Mouse (Mus musculus) embryonic fibroblast, embryonic 13.5 days (primary cell): ENCODE data around the gene Rapgef2. TPM values are rescaled to one million over a fixed set of nuclear protein-coding genes. Genes with fewer than 3 reads are reported as not detected.

Source experiments
- H3K27ac ChIP-seq: 2 replicates; pipeline ENCODE4 v1.5.1; 2012; ENCODE audit warnings: low read length, control low read depth, inconsistent platforms; ENCODE audit not compliant: insufficient read depth
- H3K4me1 ChIP-seq: 2 replicates; pipeline ENCODE4 v1.6.1; 2011; ENCODE audit warnings: low read length; ENCODE audit not compliant: control insufficient read depth, insufficient read depth
- H3K4me3 ChIP-seq: 2 replicates; pipeline ENCODE4 v1.5.1; 2011; ENCODE audit warnings: mild to moderate bottlenecking, control low read depth, low read length; ENCODE audit not compliant: insufficient read depth
- CTCF ChIP-seq: IDR thresholded peaks from 2 replicates; pipeline ENCODE4 v1.5.1; 2011; ENCODE audit warnings: mild to moderate bottlenecking, control low read depth, low read length, moderate library complexity, borderline replicate concordance; ENCODE audit not compliant: insufficient read depth
- POLR2A ChIP-seq: IDR thresholded peaks from 2 replicates; pipeline ENCODE4 v1.6.1; 2011; ENCODE audit warnings: low read depth, mild to moderate bottlenecking, control low read depth, low read length, moderate library complexity
- polyA plus RNA-seq: library from polyadenylated mRNA; stranded (reverse); fragments of >200 nt; gene quantifications from 2 replicates; pipeline ENCODE4 v1.2.4, GENCODE M21; 2011; ENCODE audit warnings: low read depth; ENCODE audit not compliant: missing spikeins, insufficient read length

Gene Rapgef2
- 18.4 and 21.7 TPM in 2 replicates for polyA plus RNA-seq

DNA sequence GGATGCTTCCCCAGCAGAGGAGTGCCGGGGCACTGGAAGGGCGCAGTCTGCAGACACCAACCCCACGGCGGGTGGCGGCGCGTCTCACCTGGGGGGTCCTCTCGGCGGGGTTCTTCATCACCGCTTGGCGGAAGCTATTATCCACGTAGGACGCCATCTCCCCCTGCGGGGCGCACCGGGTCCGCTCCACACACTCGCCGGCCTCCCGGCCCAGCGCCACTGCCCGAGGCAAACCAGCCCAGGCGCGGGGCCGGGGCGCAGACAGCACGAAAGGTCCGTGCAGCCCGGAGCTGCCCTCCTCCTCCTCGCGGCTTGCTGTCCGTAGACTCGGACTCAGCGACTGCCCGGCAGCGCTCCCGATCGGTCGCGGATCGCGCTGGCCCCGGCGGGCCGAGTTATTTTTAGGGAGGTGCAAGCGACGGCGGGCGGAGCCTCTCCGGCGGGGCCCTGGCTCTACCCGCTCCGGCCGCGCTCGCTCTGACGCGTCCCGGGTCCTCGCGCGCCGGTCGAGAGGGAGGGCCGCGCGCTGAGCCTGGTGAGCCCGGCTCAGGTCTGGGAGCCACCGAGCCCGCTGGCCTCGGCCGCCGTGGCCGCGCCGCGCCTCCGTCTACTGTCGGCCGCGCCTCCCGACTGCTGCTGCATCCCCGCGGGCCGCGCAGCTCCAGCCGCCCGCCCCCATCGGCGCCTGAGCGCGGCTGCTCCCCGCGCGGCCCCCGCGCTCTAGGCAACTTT, at the start of gene Rapgef2:
TSS of gene Rapgef2 (minus strand) at position 142 of the 732 bp plus-strand sequence.
- peak within 1 kb of the TSS; percentile 78 for H3K27ac ChIP-seq
- peak within 1 kb of the TSS; percentile 81 for H3K4me3 ChIP-seq
- TF ChIP-seq POLR2A = 0 out of 2 replicates have a peak, but pooled peaks have one; percentile 37
- 0 out of 2 replicates have a peak, but pooled peaks have one; percentile 3 for TF ChIP-seq CTCF
- peaks cover 11% of the 10 kb centered on the region for H3K4me1 ChIP-seq

GRCm38 (mm10) chr3:79333643-79334200, 47.4 kb upstream of the Rapgef2 start:
- TF ChIP-seq CTCF = no peak
- no peak for TF ChIP-seq POLR2A
- H3K4me1 ChIP-seq = peaks cover 8% of the 10 kb centered on the region
- H3K27ac ChIP-seq = no peak overlapping the region
- no peak overlapping the region for H3K4me3 ChIP-seq

GRCm38 (mm10) chr3:79333051-79333450, 46.7 kb upstream of the Rapgef2 start:
- no peak overlapping the region for H3K4me3 ChIP-seq
- H3K27ac ChIP-seq = no peak overlapping the region

GRCm38 (mm10) chr3:79329691-79330315, 43.5 kb upstream of the Rapgef2 start:
- Histone ChIP-seq H3K27ac (no peak overlapping the region), H3K4me1 (peaks cover 6% of the 10 kb centered on the region), H3K4me3 (no peak overlapping the region)
- TF ChIP-seq CTCF = no peak
- TF ChIP-seq POLR2A = no peak

More at GRCm38 (mm10) chr3:79333051-79333450, 46.7 kb upstream of the Rapgef2 start:
- TF ChIP-seq POLR2A = no peak
- no peak for TF ChIP-seq CTCF
- peaks cover 8% of the 10 kb centered on the region for H3K4me1 ChIP-seq

DNA sequence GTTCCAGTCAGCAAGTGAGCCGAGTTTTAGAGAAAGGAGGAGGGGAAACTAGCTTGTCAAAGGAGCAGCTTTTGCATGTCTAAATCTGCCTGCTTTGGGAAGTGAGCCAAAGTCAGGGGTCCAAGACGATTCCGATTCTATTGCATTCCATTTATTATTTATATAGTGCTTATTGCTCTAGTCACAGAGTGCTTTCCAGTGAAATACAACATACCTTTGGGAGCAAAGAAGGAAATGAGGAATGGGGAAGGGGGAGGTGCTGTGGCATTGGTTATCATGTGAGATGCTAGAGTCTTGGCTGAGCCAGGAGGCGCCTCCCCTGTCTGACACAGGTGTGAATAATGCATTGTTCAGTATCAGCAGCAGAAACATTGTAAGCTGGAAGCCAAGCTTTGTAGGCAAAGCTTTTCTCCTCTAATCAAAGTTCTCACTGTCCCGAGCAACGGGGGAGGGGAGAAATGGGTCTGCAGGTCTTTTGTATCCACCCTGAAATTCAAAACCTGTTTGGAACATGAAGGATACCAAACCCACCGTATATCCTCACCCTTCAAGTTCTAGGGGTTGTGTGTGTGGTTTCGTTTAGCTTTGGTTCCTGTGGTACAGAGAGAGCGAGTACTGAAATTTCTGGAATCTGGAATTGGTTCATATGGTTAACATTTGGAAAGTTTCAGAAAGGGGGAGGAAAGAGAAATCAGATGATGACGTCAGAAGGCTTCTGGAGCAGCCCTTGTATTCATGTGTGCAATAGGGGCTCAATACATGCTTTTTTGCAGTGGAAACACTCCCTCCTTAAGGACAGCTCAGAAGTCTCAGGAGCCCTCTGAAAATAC, 38.6 kb upstream of the Rapgef2 start:
- TF ChIP-seq POLR2A (no peak), CTCF (no peak)
- Histone ChIP-seq H3K27ac (peak overlapping the region; percentile 42; the same call in 1 of the 2 replicates), H3K4me3 (no peak overlapping the region), H3K4me1 (peaks cover 9% of the 10 kb centered on the region)

DNA sequence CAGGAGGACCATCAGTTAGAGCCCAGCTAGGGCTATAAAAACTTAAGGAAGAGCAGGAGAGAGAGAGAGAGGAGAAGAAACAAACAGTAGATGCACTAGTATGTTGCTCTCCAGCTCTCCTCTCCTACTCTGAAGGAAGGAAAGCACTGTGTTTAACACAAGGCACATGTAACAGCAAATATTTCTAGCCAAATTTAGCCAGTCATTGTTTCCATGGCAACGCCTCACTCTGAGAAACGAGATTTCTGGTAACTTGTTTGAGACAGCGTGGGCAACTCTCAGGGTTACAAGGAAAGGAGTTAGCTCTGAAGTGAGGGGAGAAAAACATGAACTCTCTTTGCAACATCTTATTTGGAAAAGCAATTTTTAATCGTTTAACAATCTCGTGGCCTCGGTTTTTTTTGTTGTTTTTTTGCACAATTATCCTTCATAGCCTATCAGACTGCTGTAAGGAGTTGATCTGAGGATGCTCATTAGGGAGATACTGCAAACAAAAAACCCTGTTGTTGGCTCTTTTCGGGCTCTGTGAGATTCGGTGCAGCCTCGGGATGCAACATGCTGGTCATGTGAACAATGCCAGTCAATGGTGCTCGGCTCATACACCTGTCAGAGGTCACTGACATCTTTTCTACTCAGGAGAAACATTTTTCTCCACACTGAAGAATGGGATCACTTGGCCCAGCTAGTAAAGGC, 27.8 kb upstream of the Rapgef2 start:
- no peak overlapping the region for H3K4me3 ChIP-seq
- peaks cover 2% of the 10 kb centered on the region; the same call in 1 of the 2 replicates for H3K4me1 ChIP-seq
- no peak overlapping the region for H3K27ac ChIP-seq
- no peak for TF ChIP-seq CTCF
- TF ChIP-seq POLR2A = no peak

GRCm38 (mm10) chr3:79311895-79312294, 25.6 kb upstream of the Rapgef2 start:
- Histone ChIP-seq H3K4me3 (no peak overlapping the region), H3K27ac (no peak overlapping the region), H3K4me1 (peaks cover 2% of the 10 kb centered on the region; the same call in 1 of the 2 replicates)
- TF ChIP-seq POLR2A (no peak), CTCF (no peak)

DNA sequence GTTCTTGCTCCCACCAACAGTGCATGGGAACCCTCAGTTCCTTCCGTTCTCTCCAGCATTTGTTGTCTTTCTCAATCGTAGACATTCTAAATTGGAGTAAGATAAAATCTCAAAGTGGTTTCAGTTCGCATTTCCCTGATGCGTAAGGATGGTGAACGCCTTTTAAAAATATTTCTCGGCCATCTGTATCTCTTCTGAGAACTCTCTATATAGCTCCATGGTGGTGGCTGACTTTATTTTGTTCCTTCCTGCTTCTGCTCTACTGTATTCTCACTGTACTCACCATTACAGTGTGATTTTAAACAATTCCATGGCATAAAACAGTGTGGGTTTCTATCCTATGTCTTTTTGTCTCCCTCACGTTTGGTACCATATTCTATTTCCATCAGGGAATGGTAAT, 23.9 kb upstream of the Rapgef2 start:
- TF ChIP-seq CTCF = no peak
- TF ChIP-seq POLR2A = no peak
- H3K4me1 ChIP-seq = peaks cover 2% of the 10 kb centered on the region; the same call in 1 of the 2 replicates
- no peak overlapping the region for H3K27ac ChIP-seq
- no peak overlapping the region for H3K4me3 ChIP-seq

DNA sequence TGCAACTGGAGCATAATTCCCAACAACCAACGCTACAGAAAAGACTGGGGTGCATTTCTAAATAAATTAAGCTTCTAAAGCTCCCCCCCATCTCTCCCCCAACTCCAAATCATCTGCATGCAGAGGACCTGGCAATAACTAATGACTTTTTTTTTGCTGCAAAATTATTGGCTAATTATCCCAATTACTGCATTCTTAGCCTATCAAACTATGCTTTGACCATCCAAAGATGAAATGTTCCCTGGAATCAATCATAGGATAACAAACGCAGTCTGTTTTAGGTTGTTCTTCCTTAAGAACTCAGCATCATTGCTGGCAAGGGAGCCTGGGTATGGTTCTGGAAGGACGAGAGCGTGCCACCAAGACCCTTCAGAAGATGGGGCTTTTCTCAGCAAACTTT, 22.3 kb upstream of the Rapgef2 start:
- H3K4me1 ChIP-seq = peaks cover 2% of the 10 kb centered on the region; the same call in 1 of the 2 replicates
- H3K4me3 ChIP-seq = no peak overlapping the region
- no peak overlapping the region for H3K27ac ChIP-seq
- TF ChIP-seq CTCF (no peak), POLR2A (no peak)
